Mouse (Mus musculus) heart, adult 2 months (tissue): ENCODE data around the gene Gm9944.

Source experiments
- CTCF ChIP-seq: fragments of 200-600 bp; IDR thresholded peaks from 2 replicates; pipeline ENCODE4 v1.8.1; 2022; ENCODE audit warnings: antibody characterized with exemption, mild to moderate bottlenecking, moderate library complexity
- POLR2A ChIP-seq: fragments of 200-500 bp; IDR thresholded peaks from 2 replicates; pipeline ENCODE4 v1.6.1; 2011; ENCODE audit warnings: mild to moderate bottlenecking, low read depth, low read length, control low read depth; ENCODE audit not compliant: insufficient read depth

- no peak for TF ChIP-seq CTCF
- no peak for TF ChIP-seq POLR2A
These were observed 48.5 kb downstream of the Gm9944 start for GRCm38 (mm10) chr4:144404456-144405086.
